Mouse (Mus musculus): ENCODE data around the gene Poc1a. TPM values are rescaled to one million over a fixed set of nuclear protein-coding genes. Genes with fewer than 3 reads are reported as not detected.

The Poc1a gene
- total and polyA plus RNA-seq, 3 experiments = 24.5 to 46.7 (median 31.9) TPM

DNA sequence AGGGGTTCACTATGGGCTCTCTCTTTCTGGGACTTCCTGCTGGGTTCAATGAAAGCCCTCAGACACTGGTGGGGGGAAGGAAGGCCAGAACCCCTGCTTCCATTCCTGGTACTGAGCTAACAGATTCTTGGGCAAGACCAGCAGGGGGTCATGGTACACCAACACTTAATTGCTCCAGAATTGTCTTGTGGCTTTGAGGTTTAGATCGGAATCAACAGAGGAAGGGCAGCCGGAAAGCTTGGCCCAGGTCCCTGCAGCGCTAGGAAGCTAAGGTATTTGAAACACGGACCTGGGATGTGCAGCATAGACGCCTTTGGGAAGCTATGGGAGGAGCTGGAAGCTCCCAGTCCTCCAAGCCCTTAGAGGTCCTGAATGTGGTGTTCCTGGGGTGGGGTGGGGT, 21.9 kb upstream of the Poc1a start:
- TF ChIP-seq UBTF (IDR thresholded peaks at IDR 0.05; ENCODE audit: low read depth, low read length) (no peak), ZNF384 (IDR thresholded peaks at IDR 0.05; ENCODE audit: low read depth, low read length) (no peak), TBP (conservative IDR thresholded peaks at IDR 0.05; ENCODE audit: low read depth, low read length) (no peak), CHD2 (IDR thresholded peaks at IDR 0.05; ENCODE audit: low read length) (no peak), CTCF (conservative IDR thresholded peaks at IDR 0.05 in 1 of 2, IDR thresholded peaks at IDR 0.05 in 1 of 2; ENCODE audit: low read depth in 2 of 2, low read length in 2 of 2) (no peak), ELF1 (IDR thresholded peaks at IDR 0.05; ENCODE audit: low read depth, low read length) (no peak), MAX (IDR thresholded peaks at IDR 0.05; ENCODE audit: low read length) (no peak), E2F4 (IDR thresholded peaks at IDR 0.05; ENCODE audit: insufficient replicate concordance, low read depth, low read length) (no peak), ZC3H11A (IDR thresholded peaks at IDR 0.05; ENCODE audit: low read depth, low read length) (no peak), EP300 (IDR thresholded peaks at IDR 0.05; ENCODE audit: low read length) (no peak), SMC3 (IDR thresholded peaks at IDR 0.05; ENCODE audit: low read depth, low read length) (no peak), MAFK (IDR thresholded peaks at IDR 0.05; ENCODE audit: insufficient replicate concordance, low read length) (no peak), ZKSCAN1 (IDR thresholded peaks at IDR 0.05; ENCODE audit: borderline replicate concordance, low read depth, low read length) (no peak), HCFC1 (IDR thresholded peaks at IDR 0.05; ENCODE audit: low read depth, low read length) (no peak)

DNA sequence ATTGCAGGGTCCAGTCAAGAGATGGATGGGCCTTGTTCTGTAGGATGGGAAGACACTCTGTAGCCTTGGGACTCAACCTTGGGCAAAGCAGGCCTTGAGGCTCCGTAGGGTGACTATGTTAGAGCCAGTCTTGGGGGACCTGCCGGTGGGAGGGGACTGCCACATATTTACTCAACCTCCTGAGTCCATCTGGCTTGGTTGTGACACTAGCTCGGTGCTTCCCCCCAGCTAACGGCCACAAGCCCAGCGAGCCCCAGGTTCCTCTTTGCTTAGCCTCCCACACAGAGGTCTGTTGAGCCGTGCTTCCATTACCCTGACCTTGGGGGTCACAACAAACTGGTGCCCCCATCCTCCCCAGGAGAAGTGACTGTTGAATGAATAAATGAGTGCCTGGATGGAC, 19.8 kb upstream of the Poc1a start:
- Histone ChIP-seq H3K4me2 (ENCODE audit: insufficient read depth, low read depth, poor library complexity, severe bottlenecking) (no peak overlapping the region), H3K79me2 (replicated peaks; ENCODE audit: control insufficient read depth, extremely low read depth, insufficient read depth, poor library complexity, severe bottlenecking) (no peaks in the 10 kb centered on the region), H3K27me3 (replicated peaks) (peaks cover 6% of the 10 kb centered on the region), H3K4me1 (ENCODE audit: control insufficient read depth in 1 of 2, insufficient read depth in 2 of 2) (peaks cover 17 to 21% of the 10 kb centered on the region in 2 experiments), H3K36me3 (replicated peaks in 1 of 2; ENCODE audit: control insufficient read depth in 1 of 2, insufficient read depth in 1 of 2, low read length in 1 of 2) (no peaks in the 10 kb centered on the region), H3K9ac (ENCODE audit: insufficient read depth, low read depth) (no peak overlapping the region), H3K4me3 (replicated peaks in 1 of 3; ENCODE audit: low read depth in 2 of 3, low read length in 2 of 3, poor library complexity in 1 of 3) (no peak overlapping the region), H3K27ac (ENCODE audit: insufficient read depth, low read depth) (peak overlapping the region; percentile 22; the same call in 1 of the 2 replicates), H3K9me3 (replicated peaks; ENCODE audit: low read length) (no peaks in the 10 kb centered on the region)
- peak; percentile 43 for DNase-seq (ENCODE audit: extremely low read depth)
- dilution Hi-C loops (cut with MboI; ENCODE audit: extremely low pct_ligation_motif_present, extremely low pct_unique_long_range_greater_than_20kb, low sequenced_read_pairs) = no loop called here
- TF ChIP-seq MAZ (IDR thresholded peaks at IDR 0.05; ENCODE audit: low read depth, low read length) (0 out of 2 replicates have a peak, but pooled peaks have one; percentile 11), ZNF384 (IDR thresholded peaks at IDR 0.05; ENCODE audit: low read depth, low read length) (no peak), TCF12 (IDR thresholded peaks at IDR 0.05; ENCODE audit: low read depth, low read length) (peak; percentile 13; the same call in 1 of the 2 replicates), IRF4 (IDR thresholded peaks at IDR 0.05; ENCODE audit: low read depth, low read length) (no peak), EP300 (IDR thresholded peaks at IDR 0.05; ENCODE audit: low read length) (0 out of 2 replicates have a peak, but pooled peaks have one; percentile 4), PAX5 (IDR thresholded peaks at IDR 0.05; ENCODE audit: low read length) (no peak), KAT2A (IDR thresholded peaks at IDR 0.05; ENCODE audit: insufficient replicate concordance, low read length) (no peak), ZC3H11A (IDR thresholded peaks at IDR 0.05; ENCODE audit: low read depth, low read length) (no peak)
- in situ Hi-C loops (cut with MboI; ENCODE audit: low pct_ligation_motif_present, low pct_unique_long_range_greater_than_20kb, low sequenced_read_pairs) = no loop called here

More for the DNA sequence above, 21.9 kb upstream of the Poc1a start:
- DNase-seq (ENCODE audit: extremely low read depth) = no peak
- H3K9me3 ChIP-seq (replicated peaks; ENCODE audit: low read length) = no peaks in the 10 kb centered on the region
- peaks cover 3% of the 10 kb centered on the region for H3K27me3 ChIP-seq (replicated peaks)
- H3K4me3 ChIP-seq (replicated peaks in 1 of 3; ENCODE audit: low read depth in 2 of 3, low read length in 2 of 3, poor library complexity in 1 of 3) = no peak overlapping the region
- dilution Hi-C loops (cut with MboI; ENCODE audit: extremely low pct_ligation_motif_present, extremely low pct_unique_long_range_greater_than_20kb, low sequenced_read_pairs) (no loop called here), in situ Hi-C loops (cut with MboI; ENCODE audit: low pct_ligation_motif_present, low pct_unique_long_range_greater_than_20kb, low sequenced_read_pairs) (no loop called here)
- H3K36me3 ChIP-seq (replicated peaks in 1 of 2; ENCODE audit: control insufficient read depth in 1 of 2, insufficient read depth in 1 of 2, low read length in 1 of 2) = no peaks in the 10 kb centered on the region
- H3K79me2 ChIP-seq (replicated peaks; ENCODE audit: control insufficient read depth, extremely low read depth, insufficient read depth, poor library complexity, severe bottlenecking) = no peaks in the 10 kb centered on the region
- H3K4me2 ChIP-seq (ENCODE audit: insufficient read depth, low read depth, poor library complexity, severe bottlenecking) = no peak overlapping the region
- H3K4me1 ChIP-seq (ENCODE audit: control insufficient read depth in 1 of 2, insufficient read depth in 2 of 2) = peaks cover 17 to 21% of the 10 kb centered on the region in 2 experiments
- H3K9ac ChIP-seq (ENCODE audit: insufficient read depth, low read depth) = no peak overlapping the region
- H3K27ac ChIP-seq (ENCODE audit: insufficient read depth, low read depth) = no peak overlapping the region
